Mouse (Mus musculus) regulatory T cell (primary cell): ENCODE data around the gene Rheb.
"Not testable (repeated sequence)": the region's sequence is repeated elsewhere in the genome, so short reads cannot be mapped to it uniquely, and the experiment has no call there.

Experiments
- in situ Hi-C: fragments of 300-600 bp; cut with MboI, MseI; formaldehyde crosslinking; loops from one replicate; pipeline ENCODE4 v1.15.1; 2025; ENCODE audit warnings: high pct_unique_total_duplicates

Gene Rheb

DNA sequence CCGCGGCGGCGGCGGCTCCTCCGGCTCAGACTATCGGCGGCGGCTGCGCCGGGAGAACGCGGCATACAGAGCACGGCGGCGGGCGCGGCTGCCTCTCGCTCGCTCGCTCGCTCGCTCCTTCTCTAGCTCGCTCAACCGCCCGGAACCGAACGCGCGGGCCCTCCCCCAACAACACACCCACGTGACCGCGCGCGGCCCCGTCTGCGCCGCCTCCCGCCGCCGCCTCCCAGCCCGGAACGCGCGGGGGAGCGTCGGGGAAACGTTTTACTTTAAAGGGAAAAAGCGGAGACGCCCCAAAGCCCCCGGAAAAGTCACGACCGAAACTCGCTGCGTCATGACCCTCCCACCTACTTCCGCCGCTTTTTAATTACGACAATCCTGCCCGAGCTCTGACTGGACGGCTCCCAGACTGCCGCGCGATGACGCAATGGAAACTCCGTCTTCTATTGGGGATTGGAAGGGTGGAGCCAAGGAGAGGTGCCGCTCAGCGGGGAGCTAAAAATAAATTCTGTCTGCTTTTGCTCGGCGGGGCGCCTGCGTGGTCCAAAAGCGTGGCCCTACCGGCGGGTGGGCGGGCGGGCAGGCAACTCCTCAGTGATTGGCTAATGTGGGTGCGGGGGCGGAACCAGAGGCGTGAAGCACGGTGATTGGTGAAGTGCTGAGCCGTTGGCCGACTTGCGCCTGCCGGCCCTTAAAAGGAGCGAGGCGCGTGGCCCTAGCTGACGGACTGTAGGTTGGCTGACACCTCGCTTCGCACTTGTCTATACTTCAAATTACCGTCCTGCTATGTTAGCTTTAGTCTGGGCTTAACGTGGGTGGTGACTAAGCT, at the start of gene Rheb:
Gene Rheb, minus strand, starts transcription at position 351 of the 829 bp plus-strand sequence.
- in situ Hi-C loops: no loop called here

DNA sequence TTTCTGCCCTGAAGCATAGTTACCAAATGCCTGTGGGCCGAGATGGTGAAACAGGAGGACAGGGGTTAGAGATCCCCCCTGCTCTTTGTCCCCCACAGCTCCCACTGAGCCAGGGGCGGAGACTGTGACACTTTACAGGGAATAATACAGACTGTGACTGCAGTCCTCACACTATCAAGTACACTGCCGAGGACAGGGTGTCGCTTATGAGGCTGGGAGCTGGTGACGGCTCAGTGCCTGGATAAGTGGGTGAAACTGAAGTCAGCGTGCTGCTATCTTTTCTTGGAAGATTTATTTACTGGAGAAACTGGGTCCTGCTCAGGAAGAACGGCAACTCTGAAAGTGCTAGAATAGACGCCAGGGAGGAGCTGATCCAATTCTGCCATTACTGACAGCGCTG, 47.4 kb upstream of the Rheb start:
- in situ Hi-C loops: loop anchor here (5.0 kb wide), 1 partner anchor 38 kb away; no protein-coding TSS in a partner anchor

- in situ Hi-C loops: loop anchor here (5.0 kb wide), 1 partner anchor 37 kb away; no protein-coding TSS in a partner anchor
Observed at GRCm38 (mm10) chr5:24888874-24889591, 46.6 kb upstream of the Rheb start.

GRCm38 (mm10) chr5:24887271-24887670, 44.8 kb upstream of the Rheb start:
- in situ Hi-C loops: loop anchor here (5.0 kb wide), 1 partner anchor 35 kb away; no protein-coding TSS in a partner anchor

GRCm38 (mm10) chr5:24878713-24879112, 36.3 kb upstream of the Rheb start:
- in situ Hi-C loops: no loop called here

DNA sequence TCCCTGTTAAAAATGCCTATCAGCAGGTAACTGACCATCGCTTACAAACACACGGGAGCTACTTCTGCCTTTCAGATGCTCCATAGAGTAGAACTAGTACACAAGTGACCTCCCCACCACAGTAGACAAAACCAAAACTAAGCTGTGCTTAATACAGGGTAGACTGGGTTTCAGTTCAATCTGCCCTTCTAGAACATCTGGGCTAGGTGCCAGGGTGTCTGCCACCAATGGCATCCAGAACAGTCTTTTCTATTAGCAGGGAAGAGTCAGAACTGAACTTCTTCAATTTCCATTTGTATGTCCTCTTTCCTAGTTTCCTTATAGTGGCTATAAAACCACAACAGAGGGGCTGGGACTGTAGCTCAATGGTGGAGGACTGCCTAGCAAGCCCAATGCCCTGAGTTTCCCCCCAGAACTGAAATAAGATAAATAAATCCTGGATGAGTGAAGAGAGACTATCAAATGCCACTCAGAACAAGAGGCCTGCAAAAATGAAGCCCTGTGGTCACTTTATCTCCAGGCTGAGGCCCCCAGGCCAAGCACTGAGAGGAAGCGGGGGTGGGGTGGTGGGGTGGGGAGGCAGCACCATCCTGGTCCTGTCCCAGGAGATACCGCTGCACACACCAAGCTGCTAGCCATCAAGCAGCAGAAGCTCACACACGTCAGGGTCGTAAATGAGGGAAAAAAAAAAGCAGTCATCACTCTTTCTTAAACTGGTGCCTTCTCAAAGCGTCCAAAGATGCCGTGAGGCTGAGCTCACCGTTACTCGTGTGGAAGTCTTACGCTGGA, 35.6 kb upstream of the Rheb start:
- in situ Hi-C loops: no loop called here

DNA sequence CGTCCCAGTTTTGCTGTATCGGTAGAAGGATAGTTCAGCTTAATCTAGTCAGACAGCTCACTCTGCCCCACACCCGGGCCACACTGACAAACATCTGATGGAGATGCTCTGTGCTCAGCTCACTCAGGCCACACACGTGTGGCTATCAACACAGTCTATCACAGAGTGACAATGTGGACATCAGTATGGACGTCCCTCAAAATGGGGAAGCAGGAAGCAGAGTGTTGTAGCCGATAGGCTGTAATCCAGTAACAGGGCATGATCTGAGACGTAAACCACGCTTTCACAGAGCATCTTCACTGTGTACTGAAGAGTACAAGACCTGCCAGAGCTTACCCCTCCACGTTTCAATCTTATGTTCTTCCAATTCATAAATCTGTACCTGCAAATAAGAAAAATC, 34.2 kb upstream of the Rheb start:
- in situ Hi-C loops: no loop called here

DNA sequence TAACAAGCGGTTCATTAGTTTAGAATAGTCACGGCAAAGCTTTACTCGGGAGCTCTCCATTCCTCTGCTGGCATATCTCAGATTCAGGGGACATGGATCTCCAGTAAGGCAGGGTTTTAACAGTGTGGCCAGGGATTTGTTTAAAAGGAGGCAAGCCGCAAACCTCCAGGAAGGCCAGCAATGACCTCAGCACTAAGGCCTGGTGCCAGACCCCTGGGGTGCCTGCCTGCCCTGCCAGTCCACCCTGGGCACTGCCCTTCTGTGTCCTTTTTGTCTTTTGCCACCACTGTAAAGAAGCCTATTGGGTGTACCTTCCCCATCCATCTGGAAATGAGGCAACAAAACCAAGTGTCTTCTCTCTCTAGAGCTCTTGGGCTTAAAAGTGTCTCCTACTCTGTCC, 31.7 kb upstream of the Rheb start:
- in situ Hi-C loops: no loop called here

DNA sequence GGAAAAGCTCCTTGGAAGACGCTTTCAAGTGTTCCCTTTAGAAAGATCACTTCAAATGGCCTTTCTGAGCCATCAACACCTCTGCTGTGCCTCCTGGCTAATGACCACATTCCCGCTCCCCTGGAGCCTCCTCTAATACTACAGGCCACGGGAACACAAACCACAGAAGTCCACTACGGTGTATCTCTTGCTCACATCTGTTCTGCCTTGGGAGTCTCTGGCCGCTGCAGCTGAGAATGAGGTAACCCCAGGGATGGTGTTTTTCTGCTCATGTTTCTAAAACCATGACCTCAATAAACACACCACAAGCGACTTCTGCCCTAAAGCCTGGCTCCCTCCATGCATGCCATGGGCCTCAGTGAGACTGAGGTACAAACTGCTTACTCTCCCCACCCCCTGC, 30.8 kb upstream of the Rheb start:
- in situ Hi-C loops: no loop called here

DNA sequence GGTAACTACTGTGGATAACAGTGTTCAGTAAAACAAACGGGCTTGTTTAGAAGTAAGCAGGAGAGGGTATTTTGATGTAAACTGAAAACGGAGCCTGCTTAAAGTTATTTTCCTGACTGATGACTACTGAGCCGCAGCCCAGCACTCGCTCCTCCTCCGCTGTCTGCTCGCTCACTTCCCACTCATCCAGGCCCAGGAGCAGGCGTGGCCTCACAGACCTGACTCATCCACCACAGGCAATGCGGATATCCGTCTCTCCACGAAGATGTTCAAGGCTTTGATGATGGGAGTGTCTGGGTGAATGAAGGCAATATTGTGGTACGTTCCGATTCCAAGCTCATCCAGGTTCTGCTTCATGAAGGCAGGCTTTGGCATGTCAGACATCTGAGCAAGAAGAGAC, 28.9 kb upstream of the Rheb start:
- in situ Hi-C loops: no loop called here

GRCm38 (mm10) chr5:24869796-24870289, 27.4 kb upstream of the Rheb start:
- in situ Hi-C loops: no loop called here

DNA sequence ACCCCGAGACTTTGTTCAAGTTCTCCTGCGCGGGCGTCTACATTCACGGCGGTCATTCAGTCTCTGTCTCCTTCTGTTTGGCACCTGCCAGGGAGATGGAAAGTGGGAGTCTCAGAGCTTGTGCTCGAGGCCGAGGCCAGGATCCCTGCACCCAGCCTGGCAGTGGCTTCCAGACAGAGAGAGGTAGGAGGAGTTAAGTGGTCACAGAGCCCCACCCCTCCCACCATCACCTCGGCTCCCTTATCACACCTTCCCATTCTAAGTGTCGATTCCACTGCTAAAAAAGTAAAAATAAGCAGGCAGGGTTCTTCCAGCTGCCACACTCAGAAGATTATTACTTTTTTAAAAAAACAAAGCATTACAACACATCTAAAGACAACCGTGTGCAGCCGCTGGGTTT, 21.4 kb upstream of the Rheb start:
- in situ Hi-C loops: no loop called here

GRCm38 (mm10) chr5:24861449-24861930, 19.1 kb upstream of the Rheb start:
- in situ Hi-C loops: no loop called here

- in situ Hi-C loops: no loop called here
Observed at GRCm38 (mm10) chr5:24860635-24861448, 18.4 kb upstream of the Rheb start.

- in situ Hi-C loops: no loop called here
Observed at GRCm38 (mm10) chr5:24859771-24860540, 17.5 kb upstream of the Rheb start.

DNA sequence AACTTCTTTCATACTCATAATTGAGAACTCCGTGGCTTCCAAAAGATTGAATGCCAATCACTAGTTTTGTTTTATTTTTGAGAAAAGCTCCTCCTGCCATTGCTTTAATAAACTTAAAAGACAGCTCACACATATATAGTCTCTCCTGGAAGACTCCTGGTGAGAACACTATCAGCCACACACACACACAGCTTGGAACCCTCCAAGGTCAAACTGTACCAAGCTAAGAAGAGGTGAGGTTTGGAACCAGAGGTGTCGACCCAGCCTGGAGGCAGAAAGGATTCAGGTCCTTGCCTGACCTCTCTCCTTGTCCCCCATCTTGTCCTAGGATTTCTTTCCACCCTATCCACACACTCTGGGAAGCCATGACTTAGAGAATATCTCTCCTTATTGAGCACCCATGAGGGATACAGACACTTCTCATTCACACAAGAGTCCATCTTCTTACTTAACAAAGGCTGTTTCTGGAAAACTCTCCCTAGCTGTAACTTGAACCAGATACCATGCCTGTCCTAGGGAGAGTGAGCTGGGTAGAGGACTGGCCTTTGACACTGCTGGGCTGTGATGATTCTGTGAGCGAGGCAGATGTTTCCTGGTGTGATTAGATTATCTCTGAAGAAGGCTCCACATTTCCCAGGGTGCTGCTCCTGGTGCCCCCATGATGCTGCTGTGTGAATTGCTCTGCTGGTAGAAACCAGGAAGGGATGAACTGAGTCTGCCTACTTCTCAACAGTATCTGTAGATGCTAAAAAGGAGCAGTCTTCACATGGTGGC, 12.6 kb upstream of the Rheb start:
- in situ Hi-C loops: loop anchor here (5.0 kb wide), 1 partner anchor 32 kb away; no protein-coding TSS in a partner anchor

DNA sequence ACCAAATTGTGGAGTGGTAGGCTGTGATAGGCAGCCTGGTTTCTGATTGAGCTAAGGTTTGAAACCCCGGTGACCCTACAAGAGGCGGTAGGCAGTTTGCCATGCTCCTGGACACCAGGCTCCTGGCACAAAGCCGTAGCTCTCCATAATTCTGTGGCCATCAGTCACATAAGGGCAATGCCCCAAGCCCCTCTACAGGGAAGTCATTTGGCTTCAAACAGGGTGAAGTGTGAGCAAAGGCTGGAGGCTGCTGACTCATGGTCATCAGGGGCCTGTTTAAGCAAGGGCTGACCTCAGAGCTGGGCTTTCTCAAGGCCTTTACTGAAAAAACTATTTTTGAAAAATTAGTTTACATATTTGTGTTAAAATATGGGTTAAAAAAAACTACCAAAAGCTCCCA, 11.8 kb upstream of the Rheb start:
- in situ Hi-C loops: loop anchor here (5.0 kb wide), 1 partner anchor 33 kb away; no protein-coding TSS in a partner anchor

GRCm38 (mm10) chr5:24848261-24848660, 5.8 kb upstream of the Rheb start:
- in situ Hi-C loops: not testable (repeated sequence)

GRCm38 (mm10) chr5:24843841-24844240, 1.4 kb upstream of the Rheb start:
- in situ Hi-C loops: no loop called here
